Mouse (Mus musculus): Measurements from ENCODE around the gene Prl3d2.
"Not testable (repeated sequence)": the region's sequence is repeated elsewhere in the genome, so short reads cannot be mapped to it uniquely, and the experiment has no call there.

Gene Prl3d2

GRCm38 (mm10) chr13:27121398-27121797, at the start of gene Prl3d2:
TSS of gene Prl3d2 (plus strand) at chr13:27121698.
- DNase-seq: not testable (repeated sequence)

GRCm38 (mm10) chr13:27093890-27094289, 27.6 kb upstream of the Prl3d2 start, which contains the start of gene Prl3d1:
TSS of gene Prl3d1 (plus strand) at chr13:27094190.
- not testable (repeated sequence) for DNase-seq

- no peak for DNase-seq
Measured at GRCm38 (mm10) chr13:27148264-27148663, 26.8 kb downstream of the Prl3d2 start.

GRCm38 (mm10) chr13:27156490-27156889, 35.0 kb downstream of the Prl3d2 start, which contains the start of gene Prl3d3:
TSS of gene Prl3d3 (plus strand) at chr13:27156790.
- not testable (repeated sequence) for DNase-seq

Measured in kidney, postnatal 14 days (tissue).